Mouse (Mus musculus): ENCODE measurements around the gene Rnf17. TPM values are rescaled to one million over a fixed set of nuclear protein-coding genes. Genes with fewer than 3 reads are reported as not detected.

Gene Rnf17
- 34.0 and 50.3 TPM in 2 replicates for total RNA-seq (2012; rRNA removed)

- no peak for TF ChIP-seq ZC3H11A (IDR thresholded peaks at IDR 0.05; ENCODE audit: borderline replicate concordance, low read depth, low read length)
- TF ChIP-seq MAFK (IDR thresholded peaks at IDR 0.05; ENCODE audit: insufficient read depth, low read depth, low read length), result no peak
- TF ChIP-seq ZNF384 (IDR thresholded peaks at IDR 0.05; ENCODE audit: low read depth, low read length), result peak; percentile 95
- TF ChIP-seq CHD2 (IDR thresholded peaks at IDR 0.05; ENCODE audit: low read depth, low read length), result 0 out of 2 replicates have a peak, but pooled peaks have one; percentile 34
- peak; percentile 62; the same call in 1 of the 2 replicates for TF ChIP-seq HCFC1 (IDR thresholded peaks at IDR 0.05; ENCODE audit: borderline replicate concordance, insufficient read depth, low read length)
- DNase-seq (ENCODE audit: low read depth, low spot score), result peak; percentile 69
- H3K27ac ChIP-seq (ENCODE audit: insufficient read depth, low read depth, low read length, poor library complexity, severe bottlenecking), result peak within 1 kb of the TSS; percentile 32; the same call in 1 of the 2 replicates
Measured at GRCm38 (mm10) chr14:56402311-56403071, at the start of gene Rnf17. TSS of gene Rnf17 (plus strand) at chr14:56402581.

GRCm38 (mm10) chr14:56354803-56355202, 47.6 kb upstream of the Rnf17 start:
- Histone ChIP-seq H3K4me1 (ENCODE audit: control insufficient read depth in 2 of 2, insufficient read depth in 2 of 2, low read length in 2 of 2, poor library complexity in 1 of 2) (no peaks in the 10 kb centered on the region), H3K4me3 (ENCODE audit: insufficient read depth in 1 of 2, low read depth in 1 of 2, low read length in 2 of 2, poor library complexity in 1 of 2, severe bottlenecking in 1 of 2) (no peak overlapping the region), H3K36me3 (ENCODE audit: control insufficient read depth, insufficient read depth, low read length, poor library complexity, severe bottlenecking) (no peaks in the 10 kb centered on the region), H3K27ac (ENCODE audit: insufficient read depth, low read depth, low read length, poor library complexity, severe bottlenecking) (no peak overlapping the region), H3K9ac (ENCODE audit: insufficient read depth, low read depth, low read length, poor library complexity, severe bottlenecking) (no peak overlapping the region), H3K9me3 (ENCODE audit: control insufficient read depth, insufficient read depth, low read depth, low read length) (no peaks in the 10 kb centered on the region)
- TF ChIP-seq MAFK (IDR thresholded peaks at IDR 0.05; ENCODE audit: insufficient read depth, low read depth, low read length) (no peak), ZNF384 (IDR thresholded peaks at IDR 0.05; ENCODE audit: low read depth, low read length) (no peak)
- in situ Hi-C loops (cut with MboI; ENCODE audit: low sequenced_read_pairs in 2 of 2, unreplicated experiment in 2 of 2), result loop anchor here in 1 of 2 experiments (25.0 kb wide), 1 partner anchor 432 kb away; the partner anchor contains the start of gene Pspc1
- DNase-seq (ENCODE audit: low read depth, low spot score), result no peak

More at GRCm38 (mm10) chr14:56402311-56403071, at the start of gene Rnf17:
- in situ Hi-C loops (cut with MboI; ENCODE audit: low sequenced_read_pairs in 2 of 2, unreplicated experiment in 2 of 2), result loop anchor here in 1 of 2 experiments (10.0 kb wide), 1 partner anchor 62 kb away; no protein-coding TSS in a partner anchor
- peaks cover 0 to 2% of the 10 kb centered on the region in 2 experiments; a peak in 1 of 4 replicates for H3K4me1 ChIP-seq (ENCODE audit: control insufficient read depth in 2 of 2, insufficient read depth in 2 of 2, low read length in 2 of 2, poor library complexity in 1 of 2)
- no peaks in the 10 kb centered on the region for H3K36me3 ChIP-seq (ENCODE audit: control insufficient read depth, insufficient read depth, low read length, poor library complexity, severe bottlenecking)
- H3K9me3 ChIP-seq (ENCODE audit: control insufficient read depth, insufficient read depth, low read depth, low read length), result no peaks in the 10 kb centered on the region
- H3K4me3 ChIP-seq (ENCODE audit: insufficient read depth in 1 of 2, low read depth in 1 of 2, low read length in 2 of 2, poor library complexity in 1 of 2, severe bottlenecking in 1 of 2), result peak within 1 kb of the TSS; percentile 83 to 91
- peak within 1 kb of the TSS; percentile 94 for H3K9ac ChIP-seq (ENCODE audit: insufficient read depth, low read depth, low read length, poor library complexity, severe bottlenecking)

- Histone ChIP-seq H3K36me3 (ENCODE audit: control insufficient read depth, insufficient read depth, low read length, poor library complexity, severe bottlenecking) (no peaks in the 10 kb centered on the region), H3K9ac (ENCODE audit: insufficient read depth, low read depth, low read length, poor library complexity, severe bottlenecking) (no peak overlapping the region), H3K4me3 (ENCODE audit: insufficient read depth in 1 of 2, low read depth in 1 of 2, low read length in 2 of 2, poor library complexity in 1 of 2, severe bottlenecking in 1 of 2) (no peak overlapping the region), H3K9me3 (ENCODE audit: control insufficient read depth, insufficient read depth, low read depth, low read length) (no peaks in the 10 kb centered on the region), H3K4me1 (ENCODE audit: control insufficient read depth in 2 of 2, insufficient read depth in 2 of 2, low read length in 2 of 2, poor library complexity in 1 of 2) (no peaks in the 10 kb centered on the region), H3K27ac (ENCODE audit: insufficient read depth, low read depth, low read length, poor library complexity, severe bottlenecking) (no peak overlapping the region)
- in situ Hi-C loops (cut with MboI; ENCODE audit: low sequenced_read_pairs in 2 of 2, unreplicated experiment in 2 of 2), result loop anchor here in 1 of 2 experiments (25.0 kb wide), 1 partner anchor 432 kb away; the partner anchor contains the start of gene Pspc1
- TF ChIP-seq MAFK (IDR thresholded peaks at IDR 0.05; ENCODE audit: insufficient read depth, low read depth, low read length) (no peak), ZNF384 (IDR thresholded peaks at IDR 0.05; ENCODE audit: low read depth, low read length) (no peak), HCFC1 (IDR thresholded peaks at IDR 0.05; ENCODE audit: borderline replicate concordance, insufficient read depth, low read length) (no peak), ZC3H11A (IDR thresholded peaks at IDR 0.05; ENCODE audit: borderline replicate concordance, low read depth, low read length) (no peak), CHD2 (IDR thresholded peaks at IDR 0.05; ENCODE audit: low read depth, low read length) (no peak)
- DNase-seq (ENCODE audit: low read depth, low spot score), result no peak
Measured at GRCm38 (mm10) chr14:56355396-56355795, 47.0 kb upstream of the Rnf17 start.

- no peak for DNase-seq (ENCODE audit: low read depth, low spot score)
- in situ Hi-C loops (cut with MboI; ENCODE audit: low sequenced_read_pairs in 2 of 2, unreplicated experiment in 2 of 2), result loop anchor here in 1 of 2 experiments (25.0 kb wide), 1 partner anchor 431 kb away; the partner anchor contains the start of gene Pspc1
- H3K27ac ChIP-seq (ENCODE audit: insufficient read depth, low read depth, low read length, poor library complexity, severe bottlenecking), result no peak overlapping the region
- no peaks in the 10 kb centered on the region for H3K9me3 ChIP-seq (ENCODE audit: control insufficient read depth, insufficient read depth, low read depth, low read length)
- no peaks in the 10 kb centered on the region for H3K4me1 ChIP-seq (ENCODE audit: control insufficient read depth in 2 of 2, insufficient read depth in 2 of 2, low read length in 2 of 2, poor library complexity in 1 of 2)
- no peak overlapping the region for H3K4me3 ChIP-seq (ENCODE audit: insufficient read depth in 1 of 2, low read depth in 1 of 2, low read length in 2 of 2, poor library complexity in 1 of 2, severe bottlenecking in 1 of 2)
- no peaks in the 10 kb centered on the region for H3K36me3 ChIP-seq (ENCODE audit: control insufficient read depth, insufficient read depth, low read length, poor library complexity, severe bottlenecking)
- no peak overlapping the region for H3K9ac ChIP-seq (ENCODE audit: insufficient read depth, low read depth, low read length, poor library complexity, severe bottlenecking)
- TF ChIP-seq MAFK (IDR thresholded peaks at IDR 0.05; ENCODE audit: insufficient read depth, low read depth, low read length), result no peak
- no peak for TF ChIP-seq ZC3H11A (IDR thresholded peaks at IDR 0.05; ENCODE audit: borderline replicate concordance, low read depth, low read length)
- TF ChIP-seq ZNF384 (IDR thresholded peaks at IDR 0.05; ENCODE audit: low read depth, low read length), result no peak
- TF ChIP-seq CHD2 (IDR thresholded peaks at IDR 0.05; ENCODE audit: low read depth, low read length), result no peak
- no peak for TF ChIP-seq HCFC1 (IDR thresholded peaks at IDR 0.05; ENCODE audit: borderline replicate concordance, insufficient read depth, low read length)
Measured at GRCm38 (mm10) chr14:56356196-56356595, 46.2 kb upstream of the Rnf17 start.

All from ES-E14 (cell line).